Mouse (Mus musculus) thymus, postnatal 10 days (tissue): ENCODE measurements around the gene Foxp1.

Experiments
- DNase-seq, 2 experiments: peaks; one replicate each; pipeline ENCODE4 v3.0.0; 2021; ENCODE audit warnings: low spot score in 2 of 2

Gene Foxp1

DNA sequence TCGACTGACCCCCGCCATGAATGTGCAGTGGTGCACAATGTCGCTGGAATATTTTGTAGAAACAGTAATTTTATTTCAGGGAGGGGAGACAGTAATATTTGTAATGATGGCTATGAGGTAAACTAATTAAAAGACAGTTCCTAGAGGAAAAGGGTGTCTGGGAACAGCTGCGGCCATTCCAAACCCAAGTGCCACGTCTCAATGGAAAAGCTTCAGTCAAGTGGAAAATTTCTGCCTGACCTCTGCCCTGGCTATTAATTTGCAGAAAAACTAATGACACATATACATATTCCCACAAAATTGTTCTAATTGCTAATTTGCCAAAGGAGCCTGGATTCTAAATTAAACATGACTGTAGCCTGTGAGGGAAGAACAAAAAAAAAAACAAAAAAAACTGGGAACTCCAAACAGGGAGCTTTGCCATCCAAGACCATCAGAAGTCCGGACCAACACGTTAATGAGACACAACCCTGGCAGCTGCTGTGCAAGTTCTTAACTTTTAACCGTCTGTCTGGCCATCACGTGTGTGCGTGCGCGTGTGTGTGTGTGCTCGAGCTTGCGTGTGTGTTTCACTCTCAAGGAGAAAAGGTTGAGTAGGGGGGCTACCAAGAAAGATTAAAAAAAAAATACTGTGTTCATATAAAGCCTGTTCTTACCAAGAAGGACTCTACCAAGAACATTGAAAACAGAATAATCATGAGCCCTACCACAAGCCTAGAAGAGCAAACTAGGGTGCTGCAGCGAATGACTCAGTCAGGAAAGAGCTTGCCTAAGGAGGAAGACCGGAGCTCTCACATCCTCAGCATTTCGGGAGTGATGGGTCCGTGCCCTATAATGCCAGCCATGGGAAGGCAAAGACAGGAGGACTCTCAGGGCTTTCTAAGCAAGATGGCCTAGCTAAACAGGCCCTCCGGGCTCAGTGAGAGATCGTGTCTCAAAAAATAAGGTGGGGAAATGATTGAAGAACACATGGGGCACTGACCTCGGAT is 574.1 kb downstream of the Foxp1 start:
- no peak for DNase-seq

DNA sequence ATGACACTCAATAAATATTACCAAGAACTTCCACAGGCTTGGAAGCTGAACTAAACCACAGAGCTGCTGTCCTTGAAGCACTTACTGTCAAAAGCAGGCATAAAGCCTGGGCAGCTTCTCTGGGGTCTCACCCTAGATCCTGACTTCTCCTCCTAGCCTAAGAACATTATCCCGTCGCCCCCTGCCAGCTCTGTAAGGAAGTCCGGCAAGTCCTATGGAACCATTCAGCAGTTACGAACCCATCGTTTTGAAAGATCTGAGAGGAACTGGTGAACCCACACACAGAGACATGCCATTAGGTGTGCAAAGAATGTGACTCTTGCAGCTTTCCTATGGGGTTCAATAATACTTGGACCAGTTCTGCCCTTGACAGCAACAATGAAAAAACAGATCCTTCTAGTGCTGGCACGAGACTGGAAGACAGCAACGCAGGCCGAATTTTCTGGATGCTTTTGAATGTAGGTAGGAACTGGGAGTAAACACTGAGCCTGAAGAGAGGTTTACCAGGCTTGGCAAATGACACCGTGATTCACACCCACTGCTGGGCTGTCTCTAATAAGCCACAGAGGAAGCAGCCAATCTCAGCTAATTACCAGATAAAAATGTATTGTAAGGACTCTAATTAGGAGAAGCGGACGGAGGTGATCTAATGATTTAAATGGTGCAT is 574.9 kb downstream of the Foxp1 start:
- DNase-seq = no peak

DNA sequence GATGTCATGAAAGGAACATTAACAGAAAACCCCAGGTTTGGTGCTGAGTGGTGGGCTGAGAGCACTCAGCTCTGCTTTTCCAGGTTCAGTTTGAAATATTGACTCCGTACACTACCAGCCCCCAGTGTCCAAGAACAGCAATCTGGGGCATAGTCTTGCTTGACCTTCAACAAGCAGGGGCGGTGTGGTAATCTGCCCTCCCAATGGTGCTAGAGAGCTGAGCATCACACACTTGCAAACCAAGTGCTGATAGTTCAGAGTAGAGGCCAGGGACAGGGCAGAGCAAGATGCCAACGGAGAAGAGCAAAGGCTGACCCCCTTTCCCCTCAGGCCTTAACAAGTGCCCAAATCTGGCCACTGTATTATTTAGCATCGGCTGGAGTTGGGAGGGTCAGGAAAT is 575.8 kb downstream of the Foxp1 start:
- no peak for DNase-seq

DNA sequence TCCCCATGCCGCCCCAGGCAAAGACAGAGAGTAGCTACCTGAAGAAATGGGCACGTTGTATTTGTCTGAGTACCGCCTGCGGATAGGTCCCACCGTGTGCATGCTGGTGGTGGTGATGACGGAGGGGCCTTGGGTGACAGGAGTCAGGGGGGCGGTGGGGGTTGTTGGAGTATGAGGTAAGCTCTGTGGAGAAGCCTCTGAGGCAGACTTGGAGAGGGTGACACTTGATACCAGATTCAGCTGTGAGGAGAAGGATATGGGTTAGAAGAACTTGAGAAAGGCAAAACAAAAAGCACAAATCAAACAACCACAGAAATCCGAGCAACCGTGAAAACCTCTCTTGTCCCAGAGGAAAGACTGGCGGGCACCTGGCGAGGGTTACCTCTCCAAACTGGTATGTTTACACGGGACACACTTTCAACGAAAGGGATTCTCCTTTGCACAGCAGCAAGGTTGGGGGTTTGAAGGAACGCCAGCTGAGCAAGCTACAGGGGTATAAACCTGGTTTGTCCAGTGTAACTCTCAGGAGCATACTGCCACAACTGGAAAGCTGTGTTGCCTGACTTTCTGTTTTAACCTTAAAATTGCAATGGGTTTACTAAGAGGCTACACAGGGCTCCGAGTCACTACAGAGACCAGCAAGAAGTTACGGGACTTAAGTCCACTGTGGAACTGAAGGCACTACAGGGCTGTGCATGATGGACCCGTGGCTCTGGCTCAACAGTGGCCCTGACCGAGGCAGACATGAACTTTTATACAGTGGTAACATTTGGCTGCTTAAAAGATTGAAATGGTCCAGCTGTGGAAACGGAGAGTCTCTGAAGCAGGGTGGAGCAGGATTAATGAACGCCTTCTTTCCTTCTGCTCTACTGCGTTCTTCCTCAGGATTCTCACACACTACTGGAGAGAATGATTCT is 576.8 kb downstream of the Foxp1 start:
- no peak for DNase-seq

DNA sequence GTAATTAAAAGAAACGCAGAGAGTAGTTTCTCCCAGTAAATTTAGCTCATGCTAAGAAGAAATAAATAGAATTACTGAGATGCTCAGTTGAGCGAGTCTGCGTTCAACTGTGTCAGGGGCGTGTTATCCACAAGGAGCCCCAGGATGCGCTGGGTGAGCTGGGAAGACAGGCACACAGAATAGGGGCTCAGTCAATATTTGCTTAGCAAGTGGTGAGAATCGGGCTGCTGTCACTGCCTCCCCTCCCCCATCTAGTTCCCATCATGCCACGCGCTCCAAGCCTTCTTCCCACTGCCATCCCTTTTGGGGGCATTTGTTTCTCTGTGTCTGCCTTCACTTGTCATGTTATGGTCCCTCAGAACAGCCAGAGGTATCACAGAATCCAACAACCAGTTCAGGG is 584.2 kb downstream of the Foxp1 start:
- DNase-seq = no peak

DNA sequence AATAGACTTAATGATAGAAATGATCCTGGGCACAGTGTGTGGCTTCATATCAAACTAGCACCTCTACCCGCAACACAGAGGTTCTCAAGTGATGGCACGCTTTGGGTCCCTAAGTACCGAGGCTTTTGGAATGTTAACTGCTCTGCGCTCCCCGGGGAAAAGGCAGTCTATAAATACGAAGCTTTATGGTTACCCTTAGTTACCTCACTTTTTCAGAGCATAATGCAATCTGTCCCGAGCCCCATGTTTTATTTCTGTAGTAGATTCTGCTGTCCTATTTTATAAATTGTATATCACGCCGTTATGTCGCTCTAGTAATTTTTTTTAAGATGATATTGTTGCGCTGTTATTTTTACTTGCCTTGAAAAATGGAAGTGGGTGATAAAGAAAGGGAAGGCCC is 585.0 kb downstream of the Foxp1 start:
- DNase-seq = no peak

DNA sequence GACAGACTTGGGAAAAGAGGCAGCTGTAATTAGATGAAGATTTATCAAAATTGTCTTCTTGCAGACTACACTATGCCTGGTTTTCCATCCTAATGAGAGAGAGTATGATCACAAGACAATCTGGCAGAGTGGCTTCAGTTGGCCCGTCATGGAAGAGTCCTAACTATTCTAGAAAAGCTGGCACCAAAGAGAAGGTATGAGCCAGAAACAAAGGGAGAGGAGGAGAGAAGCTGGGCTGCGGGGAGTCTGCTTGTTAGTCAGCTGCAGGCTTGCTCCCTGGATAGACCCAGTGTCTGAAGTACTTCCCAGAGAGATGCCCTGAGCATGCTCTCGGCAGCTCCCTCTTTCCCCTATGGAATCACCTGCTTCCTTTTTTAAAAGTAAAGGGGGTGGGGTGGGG is 586.1 kb downstream of the Foxp1 start:
- no peak for DNase-seq

DNA sequence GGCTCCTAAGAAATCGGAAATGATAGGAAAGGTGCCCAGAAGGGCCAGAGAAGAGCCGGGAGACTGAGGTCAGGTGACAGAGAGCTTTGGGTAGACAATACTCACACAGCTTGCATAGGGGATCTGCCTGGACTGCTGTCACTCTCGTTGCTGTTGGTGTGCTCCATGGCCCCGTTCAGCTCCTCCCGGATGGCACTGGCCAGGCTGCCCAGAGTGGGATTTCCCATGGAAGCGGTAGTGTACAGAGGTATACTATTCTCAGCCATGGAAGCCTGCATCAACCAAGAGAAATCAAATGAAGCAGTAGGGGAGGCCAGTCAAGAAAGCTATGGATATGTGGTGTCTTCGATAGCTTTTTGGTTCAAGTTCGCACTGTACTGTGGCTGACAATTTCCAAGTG is 587.4 kb downstream of the Foxp1 start:
- no peak for DNase-seq

DNA sequence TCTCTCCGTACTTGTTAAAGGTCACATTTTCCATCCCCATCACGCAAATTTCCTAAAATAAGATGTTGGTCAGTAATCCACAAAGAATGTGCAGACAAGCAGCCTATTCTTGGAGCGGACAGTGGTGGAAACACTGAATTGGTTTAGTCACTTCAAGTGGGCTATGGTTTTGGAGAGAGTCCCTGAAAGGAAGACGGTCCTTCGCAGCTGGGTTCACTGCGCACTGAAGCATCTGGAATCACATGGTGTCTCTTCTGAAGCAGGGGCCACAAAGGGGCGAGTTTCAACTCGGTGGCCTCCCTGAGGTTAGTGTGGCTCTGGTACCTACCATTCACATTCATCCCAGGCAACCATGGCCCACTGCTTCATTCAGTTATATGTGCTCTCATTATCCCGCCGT is 588.1 kb downstream of the Foxp1 start:
- DNase-seq = no peak

DNA sequence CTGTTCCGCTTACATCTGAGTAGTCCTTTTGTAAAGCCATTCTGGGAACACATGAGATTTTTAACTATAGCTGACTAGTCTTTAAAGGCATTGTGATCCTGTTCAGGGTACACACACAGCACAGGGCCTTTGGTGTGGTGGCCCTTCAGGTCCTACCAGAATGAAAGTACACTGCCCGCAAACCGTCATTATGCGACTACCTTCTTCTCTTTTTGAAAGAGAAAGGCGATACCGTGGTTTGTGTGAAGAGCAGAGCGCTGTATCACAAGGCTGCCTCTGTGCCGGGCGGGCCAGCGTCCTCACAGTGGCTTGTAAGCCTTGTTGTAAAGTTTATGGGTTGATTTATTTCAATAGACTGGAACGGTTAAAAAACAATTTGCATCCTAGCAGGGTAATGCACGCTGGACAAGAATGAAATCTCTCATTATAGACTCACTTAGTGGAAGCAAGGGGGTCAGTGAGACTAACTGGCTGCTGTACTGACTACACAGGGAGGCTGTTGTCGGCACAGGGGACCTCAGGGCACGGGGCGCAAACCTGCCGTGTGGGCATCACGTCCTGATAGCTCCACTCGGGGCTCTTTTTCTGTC is 589.3 kb downstream of the Foxp1 start:
- no peak for DNase-seq

DNA sequence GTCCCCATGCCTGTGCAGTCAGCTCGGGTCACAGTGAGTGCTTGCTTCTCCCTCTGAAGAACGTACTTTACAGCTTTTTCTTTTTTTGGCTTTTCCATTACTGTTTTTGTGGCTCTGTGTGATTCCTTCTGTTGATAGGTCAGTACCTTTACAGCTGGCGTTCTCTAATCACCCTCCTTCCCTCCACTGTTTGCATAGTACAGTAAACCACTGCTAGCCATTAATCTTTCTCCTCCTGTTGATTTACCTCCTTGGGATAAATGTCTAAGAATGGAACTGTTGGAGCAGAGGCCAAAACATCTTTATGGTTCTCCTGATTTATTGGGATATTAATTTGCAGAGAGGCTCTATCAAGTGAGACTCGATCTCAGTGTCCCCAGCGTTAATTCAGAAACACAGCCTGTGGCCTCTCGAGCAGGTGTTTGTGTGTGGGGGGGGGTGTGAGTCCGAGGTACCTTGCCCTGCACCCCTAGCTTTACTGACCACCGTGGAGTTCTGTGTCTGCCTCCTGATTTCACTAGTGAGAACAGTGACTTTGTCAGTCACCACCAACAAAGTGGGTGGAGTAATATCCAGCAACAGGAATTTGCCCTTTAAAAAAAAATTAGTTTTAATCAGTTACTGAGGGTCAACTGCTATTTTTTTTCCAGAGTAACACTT is 590.5 kb downstream of the Foxp1 start:
- DNase-seq = no peak

DNA sequence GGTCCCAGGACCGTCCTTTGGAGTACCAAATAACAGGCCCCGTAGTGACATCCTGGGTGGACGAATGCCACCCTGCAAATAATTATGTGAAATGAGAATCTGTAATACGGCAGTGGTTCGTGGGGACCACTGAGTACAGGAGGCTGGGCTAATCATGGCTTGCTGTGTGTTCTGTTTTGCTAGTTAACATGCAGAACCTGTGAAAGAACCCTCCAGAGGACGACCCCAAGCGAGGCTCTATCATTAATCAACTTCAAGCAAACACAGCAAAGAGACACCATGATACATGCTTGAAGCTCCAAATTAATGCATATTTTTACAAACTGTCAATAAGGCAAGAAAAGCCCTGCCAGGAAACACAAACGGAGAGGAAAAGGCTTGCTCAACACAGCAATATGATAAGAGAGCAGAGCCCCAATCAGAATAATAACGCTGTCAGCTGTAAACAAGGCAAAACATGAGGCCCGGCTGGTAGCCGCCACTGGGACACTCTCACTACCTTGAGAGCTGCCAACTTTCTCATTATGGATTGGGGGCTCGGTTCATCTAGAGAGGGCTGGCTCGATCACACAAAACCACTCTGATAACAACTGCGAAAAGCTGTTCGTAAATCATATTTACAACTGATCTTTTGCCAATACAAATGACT is 591.7 kb downstream of the Foxp1 start:
- no peak for DNase-seq

DNA sequence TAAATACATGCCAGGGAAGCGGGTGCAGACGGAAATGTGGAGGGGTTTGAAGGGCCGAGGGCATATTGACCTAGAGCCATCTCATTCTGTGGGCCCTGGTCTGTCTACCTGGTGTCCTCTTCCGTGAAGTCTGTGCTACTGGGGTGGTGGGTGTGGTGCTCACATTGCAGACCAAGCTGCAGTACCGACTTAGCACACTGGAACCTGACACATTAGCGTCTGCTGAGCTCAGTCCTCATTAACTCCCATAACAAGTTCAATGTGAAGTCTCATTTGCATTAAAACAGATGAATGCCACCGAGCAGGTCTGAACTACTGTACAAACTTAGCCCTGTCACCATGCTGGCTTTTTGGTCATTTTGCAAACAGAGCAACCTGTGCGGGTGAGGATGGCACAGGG is 594.2 kb downstream of the Foxp1 start:
- no peak for DNase-seq

DNA sequence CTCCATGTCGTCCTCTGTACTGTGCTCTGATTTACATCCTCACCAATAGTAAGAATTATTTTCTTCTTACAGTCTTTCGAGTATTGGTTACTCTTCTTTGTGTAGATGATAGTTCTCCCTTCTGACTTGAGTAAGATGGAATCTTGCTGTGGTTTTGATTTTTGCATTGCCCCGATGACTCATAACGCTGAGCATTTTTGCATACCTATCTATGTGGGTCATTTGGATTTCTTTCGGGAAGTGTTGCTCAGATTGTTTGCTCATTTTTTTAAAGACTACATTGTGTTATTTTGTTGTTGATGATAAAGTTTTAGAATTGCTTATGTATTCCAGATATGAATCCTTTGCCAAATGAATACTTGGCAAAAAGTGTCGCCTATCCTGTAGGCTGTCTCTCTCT is 621.3 kb downstream of the Foxp1 start:
- no peak for DNase-seq

DNA sequence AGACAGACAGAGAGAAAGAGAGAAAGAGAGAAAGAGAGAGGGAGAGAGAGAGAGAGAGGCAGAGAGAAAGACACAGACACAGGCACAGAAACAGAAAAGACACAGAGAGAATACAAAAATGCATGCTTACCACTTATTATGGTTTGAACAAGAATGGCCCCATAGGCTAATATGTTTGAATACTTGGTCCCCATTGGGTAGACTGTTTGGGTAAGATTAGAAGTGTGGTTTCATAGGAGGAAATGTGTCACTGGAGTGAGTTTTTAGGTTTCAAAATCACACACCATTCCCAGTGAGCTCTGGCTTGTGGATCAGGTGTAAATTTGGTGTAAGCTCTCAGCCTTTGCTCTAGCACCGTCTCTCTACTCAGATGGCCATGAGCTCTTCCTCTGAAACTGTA is 644.3 kb downstream of the Foxp1 start:
- no peak for DNase-seq

DNA sequence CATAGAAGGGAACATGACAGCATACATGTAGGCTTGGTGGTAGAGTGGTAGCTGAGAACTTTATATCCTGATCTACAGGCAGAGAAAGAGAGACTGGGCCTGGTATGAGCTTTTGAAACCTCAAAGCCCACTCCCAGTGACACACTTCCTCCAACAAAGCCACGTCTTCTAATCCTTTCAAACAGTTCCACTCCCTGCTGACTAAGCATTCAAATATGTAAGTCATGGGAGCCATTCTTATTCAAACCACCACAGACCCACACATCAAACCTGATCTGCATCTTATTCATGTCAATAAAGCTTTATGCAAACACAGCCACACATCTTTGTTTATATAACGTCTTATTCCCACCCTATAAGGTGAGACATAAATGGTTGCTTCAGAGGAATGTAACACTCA is 646.1 kb downstream of the Foxp1 start:
- DNase-seq = no peak
